Mouse (Mus musculus) 3T3-L1 (cell line): ENCODE measurements around the gene Cep85l.

ENCODE experiments used
- DNase-seq: peaks from one replicate; pipeline ENCODE4 v3.0.0-alpha.2; 2015; ENCODE audit warnings: low read depth, low spot score

Gene Cep85l

GRCm38 (mm10) chr10:53394923-53395629, 15.3 kb upstream of the Cep85l start:
- peak; percentile 76 for DNase-seq

- no peak for DNase-seq
These were observed 8.6 kb upstream of the Cep85l start for GRCm38 (mm10) chr10:53388227-53388920.

GRCm38 (mm10) chr10:53385438-53385837, 5.7 kb upstream of the Cep85l start:
- no peak for DNase-seq

GRCm38 (mm10) chr10:53384896-53385295, 5.1 kb upstream of the Cep85l start:
- DNase-seq, result no peak

GRCm38 (mm10) chr10:53382696-53383365, 3.1 kb upstream of the Cep85l start:
- no peak for DNase-seq

- peak; percentile 32 for DNase-seq
These were observed 602 bp downstream of the Cep85l start for GRCm38 (mm10) chr10:53378981-53379708.

GRCm38 (mm10) chr10:53378296-53378695, 1.5 kb downstream of the Cep85l start:
- no peak for DNase-seq

GRCm38 (mm10) chr10:53377096-53377495, 2.7 kb downstream of the Cep85l start:
- DNase-seq, result no peak

- DNase-seq, result no peak
These were observed 5.7 kb downstream of the Cep85l start for GRCm38 (mm10) chr10:53373885-53374578.

GRCm38 (mm10) chr10:53367265-53367664, 12.5 kb downstream of the Cep85l start:
- DNase-seq, result no peak

- no peak for DNase-seq
These were observed 15.4 kb downstream of the Cep85l start for GRCm38 (mm10) chr10:53364311-53364710.

GRCm38 (mm10) chr10:53359016-53359415, 20.7 kb downstream of the Cep85l start:
- DNase-seq, result no peak

GRCm38 (mm10) chr10:53353665-53354064, 26.1 kb downstream of the Cep85l start:
- DNase-seq, result no peak

- DNase-seq, result no peak
These were observed 30.5 kb downstream of the Cep85l start for GRCm38 (mm10) chr10:53349254-53349653.

GRCm38 (mm10) chr10:53347787-53348755, 31.7 kb downstream of the Cep85l start:
- DNase-seq, result peak; percentile 86

GRCm38 (mm10) chr10:53346916-53347315, 32.8 kb downstream of the Cep85l start:
- no peak for DNase-seq

GRCm38 (mm10) chr10:53346506-53346905, 33.2 kb downstream of the Cep85l start:
- peak; percentile 70 for DNase-seq

- no peak for DNase-seq
These were observed 34.2 kb downstream of the Cep85l start for GRCm38 (mm10) chr10:53345508-53345907.

GRCm38 (mm10) chr10:53343865-53344264, 35.9 kb downstream of the Cep85l start:
- DNase-seq, result no peak

GRCm38 (mm10) chr10:53343384-53343783, 36.4 kb downstream of the Cep85l start:
- DNase-seq, result no peak
